Mouse (Mus musculus) thymus, adult 2 months (tissue): Measurements from ENCODE around the gene Gal3st3.

Source experiments
- CTCF ChIP-seq: fragments of 200-500 bp; IDR thresholded peaks from 2 replicates; pipeline ENCODE4 v1.5.1; 2012; ENCODE audit warnings: mild to moderate bottlenecking, control low read depth, low read length, moderate library complexity, borderline replicate concordance; ENCODE audit not compliant: control insufficient read depth, poor library complexity, insufficient read depth; ENCODE audit errors: extremely low read depth
- POLR2A ChIP-seq: fragments of 200-500 bp; IDR thresholded peaks from 2 replicates; pipeline ENCODE4 v1.6.1; 2012; ENCODE audit warnings: mild to moderate bottlenecking, low read length, control low read depth, moderate library complexity; ENCODE audit not compliant: control insufficient read depth, poor library complexity, insufficient read depth; ENCODE audit errors: extremely low read depth

DNA sequence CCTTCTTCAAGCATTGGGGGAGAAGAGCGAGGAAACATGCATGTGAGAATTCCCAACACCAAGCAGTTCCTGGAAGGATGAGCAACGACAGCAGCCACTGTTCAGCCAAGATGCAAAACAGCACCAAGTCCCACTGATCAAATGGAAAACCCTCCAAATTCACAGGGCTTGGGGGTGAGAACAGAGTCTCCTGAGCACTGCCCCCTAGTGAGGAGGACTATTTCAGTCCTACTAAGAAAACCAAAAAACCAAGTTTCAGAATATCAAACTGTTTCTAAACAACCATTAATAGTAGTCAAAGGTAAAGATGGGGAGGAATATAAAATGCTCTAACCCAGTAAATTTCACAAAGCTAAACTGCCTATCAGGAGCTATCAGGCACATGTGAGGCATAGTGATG is 21.6 kb upstream of the Gal3st3 start:
- TF ChIP-seq CTCF (no peak), POLR2A (no peak)
